Mouse (Mus musculus) hindbrain, embryonic 12.5 days (tissue): Measurements from ENCODE around the gene Klhl1. TPM values are rescaled to one million over a fixed set of nuclear protein-coding genes. Genes with fewer than 3 reads are reported as not detected.
"Not testable (repeated sequence)": the region's sequence is repeated elsewhere in the genome, so short reads cannot be mapped to it uniquely, and the experiment has no call there.

Source experiments
- ATAC-seq: fragments of 200-750 bp; cut with Nextera tagmentation; 2 replicates; pipeline ENCODE4 v1.8.0; 2017; ENCODE audit warnings: moderate TSS enrichment; ENCODE audit not compliant: low FRiP score
- H3K27ac ChIP-seq: fragments of 300-500 bp; sonication (generic); 2 replicates; pipeline ENCODE4 v1.5.1; 2016; ENCODE audit warnings: mild to moderate bottlenecking
- H3K27me3 ChIP-seq: fragments of 300-500 bp; sonication (generic); 2 replicates; pipeline ENCODE4 v1.6.1; 2016; ENCODE audit warnings: mild to moderate bottlenecking
- H3K36me3 ChIP-seq: fragments of 300-500 bp; sonication (generic); 2 replicates; pipeline ENCODE4 v1.6.1; 2016; ENCODE audit warnings: mild to moderate bottlenecking
- H3K4me1 ChIP-seq: fragments of 300-500 bp; sonication (generic); 2 replicates; pipeline ENCODE4 v1.6.1; 2016
- H3K4me2 ChIP-seq: fragments of 300-500 bp; sonication (generic); replicated peaks from 2 replicates; pipeline ENCODE4 v1.6.1; 2016; ENCODE audit warnings: mild to moderate bottlenecking
- H3K4me3 ChIP-seq: fragments of 300-500 bp; sonication (generic); 2 replicates; pipeline ENCODE4 v1.5.1; 2016; ENCODE audit warnings: mild to moderate bottlenecking
- H3K9ac ChIP-seq: fragments of 300-500 bp; sonication (generic); 2 replicates; pipeline ENCODE4 v1.6.1; 2016; ENCODE audit warnings: mild to moderate bottlenecking, moderate library complexity
- H3K9me3 ChIP-seq: fragments of 300-500 bp; sonication (generic); replicated peaks from 2 replicates; pipeline ENCODE4 v1.6.1; 2016; ENCODE audit warnings: mild to moderate bottlenecking
- WGBS: fragments of 180-500 bp; shearing (Covaris S2); methylation state at CpG from one replicate; pipeline ENCODE4 v1.1.7; 2016; 5-methylcytosine and 5-hydroxymethylcytosine counted together
- polyA plus RNA-seq: library from polyadenylated mRNA; unstranded; fragments of >200 nt; fragmentation: Nextera tagmentation; extraction: Ambion mirVana; gene quantifications from 2 replicates; pipeline ENCODE4 v1.2.1, GENCODE M21; 2016

Gene Klhl1
- polyA plus RNA-seq, 1 experiment from 2014 or later = 2.9 TPM

GRCm38 (mm10) chr14:96217805-96218441 lies 301.0 kb downstream of the Klhl1 start:
- no peaks in the 10 kb centered on the region for H3K27me3 ChIP-seq
- no peak overlapping the region for H3K4me3 ChIP-seq
- H3K27ac ChIP-seq = no peak overlapping the region
- WGBS = 52% methylated on average over 6 of the region's 6 CpGs
- no peak overlapping the region for H3K9ac ChIP-seq
- no peak for ATAC-seq
- no peaks in the 10 kb centered on the region for H3K36me3 ChIP-seq
- no peaks in the 10 kb centered on the region for H3K9me3 ChIP-seq
- no peaks in the 10 kb centered on the region for H3K4me1 ChIP-seq
- no peak overlapping the region for H3K4me2 ChIP-seq

- ATAC-seq, H3K4me1 ChIP-seq, H3K27me3 ChIP-seq, H3K9ac ChIP-seq, H3K4me3 ChIP-seq, H3K27ac ChIP-seq, H3K4me2 ChIP-seq, H3K9me3 ChIP-seq, H3K36me3 ChIP-seq: not testable (repeated sequence)
- WGBS = 95% methylated on average over 16 of the region's 16 CpGs
Observed at GRCm38 (mm10) chr14:96194795-96195194, 324.1 kb downstream of the Klhl1 start.

GRCm38 (mm10) chr14:96174546-96174945 lies 344.4 kb downstream of the Klhl1 start:
- no peak overlapping the region for H3K27ac ChIP-seq
- 87% methylated on average over 2 of the region's 2 CpGs for WGBS

GRCm38 (mm10) chr14:96143137-96143536 lies 375.8 kb downstream of the Klhl1 start:
- H3K27me3 ChIP-seq = no peaks in the 10 kb centered on the region
- no peak for ATAC-seq
- WGBS = 79% methylated on average over 9 of the region's 9 CpGs

More at GRCm38 (mm10) chr14:96174546-96174945, 344.4 kb downstream of the Klhl1 start:
- no peak for ATAC-seq
- no peak overlapping the region for H3K4me2 ChIP-seq
- no peaks in the 10 kb centered on the region for H3K9me3 ChIP-seq
- no peaks in the 10 kb centered on the region for H3K27me3 ChIP-seq
- H3K36me3 ChIP-seq = no peaks in the 10 kb centered on the region
- H3K4me1 ChIP-seq = no peaks in the 10 kb centered on the region
- no peak overlapping the region for H3K4me3 ChIP-seq
- no peak overlapping the region for H3K9ac ChIP-seq

GRCm38 (mm10) chr14:96140246-96140645 lies 378.7 kb downstream of the Klhl1 start:
- H3K4me1 ChIP-seq = no peaks in the 10 kb centered on the region
- H3K9ac ChIP-seq = no peak overlapping the region
- no peak overlapping the region for H3K4me2 ChIP-seq
- no peak for ATAC-seq
- no peaks in the 10 kb centered on the region for H3K9me3 ChIP-seq
- no peak overlapping the region for H3K4me3 ChIP-seq
- no peak overlapping the region for H3K27ac ChIP-seq
- H3K36me3 ChIP-seq = no peaks in the 10 kb centered on the region
- no peaks in the 10 kb centered on the region for H3K27me3 ChIP-seq
- 95% methylated on average over 2 of the region's 2 CpGs for WGBS

More at GRCm38 (mm10) chr14:96143137-96143536, 375.8 kb downstream of the Klhl1 start:
- no peaks in the 10 kb centered on the region for H3K4me1 ChIP-seq
- H3K36me3 ChIP-seq = no peaks in the 10 kb centered on the region
- no peak overlapping the region for H3K9ac ChIP-seq
- no peaks in the 10 kb centered on the region for H3K9me3 ChIP-seq
- H3K4me2 ChIP-seq = no peak overlapping the region
- no peak overlapping the region for H3K27ac ChIP-seq
- no peak overlapping the region for H3K4me3 ChIP-seq

GRCm38 (mm10) chr14:96107396-96107795 lies 411.5 kb downstream of the Klhl1 start:
- H3K4me2 ChIP-seq = no peak overlapping the region
- 87% methylated on average over 7 of the region's 7 CpGs for WGBS
- no peaks in the 10 kb centered on the region for H3K36me3 ChIP-seq
- no peak overlapping the region for H3K9ac ChIP-seq
- H3K4me1 ChIP-seq = no peaks in the 10 kb centered on the region
- ATAC-seq = no peak
- H3K27me3 ChIP-seq = no peaks in the 10 kb centered on the region
- H3K27ac ChIP-seq = no peak overlapping the region
- H3K9me3 ChIP-seq = no peaks in the 10 kb centered on the region
- no peak overlapping the region for H3K4me3 ChIP-seq

- Histone ChIP-seq H3K9me3 (no peaks in the 10 kb centered on the region), H3K4me3 (no peak overlapping the region), H3K27me3 (no peaks in the 10 kb centered on the region), H3K4me1 (peaks cover 8% of the 10 kb centered on the region), H3K9ac (no peak overlapping the region), H3K27ac (no peak overlapping the region), H3K4me2 (no peak overlapping the region), H3K36me3 (no peaks in the 10 kb centered on the region)
- ATAC-seq = 0 out of 2 replicates have a peak, but pooled peaks have one; percentile 19
- WGBS = 23% methylated on average over 6 of the region's 6 CpGs
Observed at GRCm38 (mm10) chr14:96081681-96082207, 437.2 kb downstream of the Klhl1 start.

GRCm38 (mm10) chr14:96065884-96066283 lies 453.0 kb downstream of the Klhl1 start:
- 79% methylated on average over 3 of the region's 3 CpGs for WGBS
- Histone ChIP-seq H3K27me3 (no peaks in the 10 kb centered on the region), H3K4me3 (no peak overlapping the region), H3K36me3 (no peaks in the 10 kb centered on the region), H3K9ac (no peak overlapping the region), H3K4me2 (no peak overlapping the region), H3K27ac (no peak overlapping the region), H3K4me1 (no peaks in the 10 kb centered on the region), H3K9me3 (no peaks in the 10 kb centered on the region)
- ATAC-seq = no peak
